Comparison of ENCODE assay signal across 8 mouse cellular contexts in genomic region chr4:32799966-32800576, GRCm38 (mm10). TPM values are rescaled to one million over a fixed set of nuclear protein-coding genes. Genes with fewer than 3 reads are reported as not detected.
DNase-seq lines count a peak whose midpoint lies in the region; ATAC-seq and TF ChIP-seq lines count a peak whose summit lies in the region.

TSS of gene Lyrm2 (plus strand) at chr4:32800253.

- TF ChIP-seq EP300 in lung, postnatal 0 days (IDR thresholded peaks at IDR 0.05): 0 out of 2 replicates have a peak, but pooled peaks have one; percentile 18

- TF ChIP-seq CTCF in cerebellum, adult 2 months (IDR thresholded peaks at IDR 0.05; ENCODE audit: borderline replicate concordance, insufficient read depth, low read depth, low read length): no peak
- TF ChIP-seq CTCF in lung, postnatal 0 days (IDR thresholded peaks at IDR 0.05): no peak

- TF ChIP-seq POLR2A in cerebellum, adult 2 months (IDR thresholded peaks at IDR 0.05; ENCODE audit: borderline replicate concordance, insufficient read depth, low read length): peak; percentile 65; the same call in 1 of the 2 replicates

- peak; percentile 65 for DNase-seq in MEL-GATA-1-ER (ENCODE audit: extremely low read depth, low read depth)
- peak; percentile 86 to 90 for DNase-seq in cerebellum, adult 2 months
- DNase-seq in forelimb bud, embryonic 11.5 days (ENCODE audit: low read depth, low spot score): peak; percentile 81
- DNase-seq in layer of hippocampus, adult 9-11 months: peak; percentile 77
- peak; percentile 86 for DNase-seq in lung, postnatal 0 days (ENCODE audit: low spot score)
- DNase-seq in ovary, postnatal 14 days (ENCODE audit: low spot score): peak; percentile 64
- peak; percentile 87 for DNase-seq in thymus, postnatal 14 days

- H3K4me3 ChIP-seq in cerebellum, adult 2 months (replicated peaks; ENCODE audit: insufficient read depth, low read depth, low read length): peak within 1 kb of the TSS; percentile 69
- H3K4me3 ChIP-seq in lung, postnatal 0 days (ENCODE audit: low read depth, low read length): peak within 1 kb of the TSS; percentile 94

- H3K27me3 ChIP-seq in cerebellum, adult 2 months (ENCODE audit: control insufficient read depth, insufficient read depth, low read length): no peaks in the 10 kb centered on the region
- no peaks in the 10 kb centered on the region for H3K27me3 ChIP-seq in lung, postnatal 0 days (replicated peaks; ENCODE audit: insufficient read depth, low read length)

- no peaks in the 10 kb centered on the region; the same call in 1 of the 2 replicates for H3K4me1 ChIP-seq in cerebellum, adult 2 months (ENCODE audit: control insufficient read depth, insufficient read depth, low read length)
- H3K4me1 ChIP-seq in lung, postnatal 0 days (ENCODE audit: insufficient read depth, low read depth, low read length): 0 out of 2 replicates have a peak, but pooled peaks cover 5% of the 10 kb centered on the region

- no peaks in the 10 kb centered on the region for H3K9me3 ChIP-seq in lung, postnatal 0 days (ENCODE audit: low read length)

- peak; percentile 91 to 99 for ATAC-seq in hematopoietic stem cell, adult 5-6 weeks (replicated peaks in 1 of 2; ENCODE audit: insufficient read depth in 1 of 2, low FRiP score in 2 of 2, low TSS enrichment in 1 of 2, low read depth in 1 of 2, poor library complexity in 2 of 2, severe bottlenecking in 2 of 2)
- peak; percentile 95 for ATAC-seq in lung, postnatal 0 days

- H3K36me3 ChIP-seq in lung, postnatal 0 days (ENCODE audit: insufficient read depth, low read length): no peaks in the 10 kb centered on the region

- peak within 1 kb of the TSS; percentile 69 for H3K4me2 ChIP-seq in lung, postnatal 0 days (replicated peaks; ENCODE audit: low read depth, low read length)

- H3K9ac ChIP-seq in lung, postnatal 0 days (replicated peaks; ENCODE audit: low read depth): peak within 1 kb of the TSS; percentile 75

- peak within 1 kb of the TSS; percentile 94 for H3K27ac ChIP-seq in cerebellum, adult 2 months (ENCODE audit: insufficient read depth, low read length)
- H3K27ac ChIP-seq in lung, postnatal 0 days (ENCODE audit: low read length): peak within 1 kb of the TSS; percentile 94

- WGBS in cerebellum, adult 2 months: under 1% methylated on average over 53 of the region's 53 CpGs
- 3% methylated on average over 50 of the region's 53 CpGs for WGBS in lung, postnatal 0 days

RNA-seq across cellular contexts. Expression of gene Lyrm2, which starts in this region (rescaled TPM):
- 41.6 and 49.6 TPM in 2 replicates for polyA plus RNA-seq in cerebellum, adult 2 months (2012; rRNA removed)
- 57.4 and 69.7 TPM in 2 replicates for total RNA-seq in hematopoietic stem cell, adult 5-6 weeks (2017)
- polyA plus RNA-seq in lung, postnatal 0 days (2015; fragmentation: Nextera tagmentation; extraction: Ambion mirVana): 92.5 and 95.1 TPM in 2 replicates

Comparison
In these comparisons a context has a peak if more than half of its experiments do, and no peak if none do; other contexts are left out.
1. Peak in every context shown above with its lines: DNase-seq, ATAC-seq, H3K4me3 ChIP-seq and H3K27ac ChIP-seq.